Mouse (Mus musculus) embryo, embryonic 11 days (tissue): ENCODE data around the gene Agap1.

ENCODE experiments used
- DNase-seq: peaks from one replicate; pipeline ENCODE4 v3.0.0-alpha.2; 2015

Gene Agap1

DNA sequence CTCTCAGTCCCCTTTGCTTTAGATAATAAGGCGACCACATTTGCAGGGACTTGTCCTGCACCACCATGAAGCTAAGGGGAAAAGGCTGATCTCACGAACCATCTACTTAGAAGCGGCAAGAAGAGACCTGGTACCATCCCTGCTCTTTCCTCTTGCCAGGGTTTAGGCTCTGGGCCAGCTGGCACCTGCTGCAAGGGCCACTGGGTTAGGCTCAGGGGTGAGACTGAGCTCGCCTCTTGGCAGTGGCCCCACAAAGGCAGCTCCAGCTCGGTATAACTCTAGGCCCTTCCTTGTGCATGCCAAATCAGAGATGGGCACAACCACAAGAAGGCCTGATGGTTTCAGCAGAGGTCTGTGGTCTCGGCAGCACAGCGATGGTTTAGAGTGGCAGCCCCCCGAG, 167.3 kb downstream of the Agap1 start:
- no peak for DNase-seq

DNA sequence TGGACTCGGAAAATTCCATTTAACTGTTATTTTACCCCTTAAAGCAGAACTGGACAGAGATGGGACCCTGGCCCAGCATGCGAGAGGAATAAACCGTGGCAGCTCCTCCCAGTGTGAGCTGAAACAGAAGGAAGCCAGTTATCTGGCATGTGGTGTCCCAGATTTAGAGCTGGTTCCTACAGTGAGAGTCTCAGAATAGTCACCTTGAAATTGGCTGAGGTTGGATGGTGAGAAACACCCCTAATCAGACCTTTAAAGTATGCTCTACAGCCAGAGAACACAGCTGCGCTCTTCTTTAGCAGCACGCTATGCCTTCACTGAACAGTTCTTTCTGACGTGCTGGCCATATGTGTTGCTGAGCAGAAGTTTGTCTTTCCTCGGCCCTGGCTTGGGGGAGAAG, 168.2 kb downstream of the Agap1 start:
- no peak for DNase-seq

DNA sequence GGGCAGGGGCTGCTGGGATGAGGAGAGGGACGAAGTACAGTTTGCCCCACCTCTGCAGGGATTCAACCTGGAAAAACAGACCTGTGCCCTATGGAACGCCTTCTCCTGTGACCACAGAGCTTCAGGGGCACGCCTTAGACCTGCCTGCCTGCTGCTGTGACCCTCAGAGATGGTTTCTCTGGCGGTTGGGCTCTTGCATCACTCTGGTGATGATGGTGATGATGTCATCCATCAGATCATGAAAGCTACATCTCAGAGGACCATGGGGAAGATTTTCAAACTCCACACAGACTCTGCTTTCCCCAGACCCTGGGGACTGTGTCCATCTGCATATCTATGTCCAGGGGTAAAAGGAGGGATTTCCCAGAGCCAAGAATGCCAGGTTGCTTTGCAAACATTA, 170.7 kb downstream of the Agap1 start:
- no peak for DNase-seq

DNA sequence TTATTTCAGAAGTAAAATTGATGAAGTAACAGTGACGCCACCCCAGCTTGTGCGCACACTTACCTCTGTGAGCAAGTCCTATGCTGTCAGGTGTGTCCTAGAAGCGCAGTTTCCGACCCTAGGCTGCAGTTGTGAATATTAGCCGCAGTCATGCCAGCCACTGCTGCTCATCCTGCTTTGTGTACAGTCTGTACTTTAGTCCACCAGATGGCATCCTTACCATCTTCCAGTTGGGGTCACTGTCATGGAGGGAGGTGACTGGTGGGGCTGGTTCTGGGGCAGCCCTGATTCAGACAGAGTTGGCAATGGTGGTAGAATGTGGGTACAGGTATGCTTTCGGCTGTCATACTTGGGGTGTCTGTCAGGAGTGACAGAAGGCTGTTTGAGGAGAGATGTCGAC, 171.4 kb downstream of the Agap1 start:
- no peak for DNase-seq

DNA sequence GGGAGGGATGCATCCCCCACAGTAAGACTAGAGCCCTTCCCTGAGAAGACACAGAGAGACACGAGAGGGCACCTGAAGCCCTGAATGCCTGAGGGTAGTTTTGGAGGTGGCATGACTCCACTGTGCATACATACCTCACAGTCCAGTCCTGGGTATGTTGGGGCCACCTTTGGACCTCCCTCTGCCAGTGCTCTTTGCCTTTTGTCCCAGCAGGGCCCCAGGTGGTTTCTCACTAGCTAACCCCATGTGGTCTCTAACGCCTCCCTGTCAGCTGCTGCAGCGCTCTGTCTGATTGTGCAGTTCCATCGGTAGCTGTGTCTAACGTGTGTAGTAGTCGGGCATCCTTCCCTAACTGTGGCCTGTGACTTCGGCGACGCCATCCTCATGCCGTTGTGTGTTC, 172.3 kb downstream of the Agap1 start:
- DNase-seq, result no peak

DNA sequence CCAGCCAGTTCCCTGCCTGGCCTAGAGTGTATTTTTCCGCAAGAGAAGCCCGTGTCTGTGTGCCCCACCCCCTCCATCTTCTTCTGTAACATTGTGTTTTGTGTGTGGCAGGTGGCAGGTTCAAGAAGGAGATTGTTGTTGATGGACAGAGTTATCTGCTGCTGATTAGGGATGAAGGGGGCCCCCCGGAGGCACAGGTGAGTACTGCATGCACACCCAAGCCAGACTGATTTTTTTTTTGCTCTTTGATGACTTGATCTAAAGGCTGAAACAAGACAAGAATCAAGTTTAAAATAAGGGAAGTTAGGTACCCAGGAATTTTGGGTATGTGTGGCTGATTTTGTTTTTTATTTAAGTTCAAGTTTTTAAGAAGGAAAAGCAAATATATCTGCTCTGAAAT, 173.0 kb downstream of the Agap1 start:
- DNase-seq, result no peak

DNA sequence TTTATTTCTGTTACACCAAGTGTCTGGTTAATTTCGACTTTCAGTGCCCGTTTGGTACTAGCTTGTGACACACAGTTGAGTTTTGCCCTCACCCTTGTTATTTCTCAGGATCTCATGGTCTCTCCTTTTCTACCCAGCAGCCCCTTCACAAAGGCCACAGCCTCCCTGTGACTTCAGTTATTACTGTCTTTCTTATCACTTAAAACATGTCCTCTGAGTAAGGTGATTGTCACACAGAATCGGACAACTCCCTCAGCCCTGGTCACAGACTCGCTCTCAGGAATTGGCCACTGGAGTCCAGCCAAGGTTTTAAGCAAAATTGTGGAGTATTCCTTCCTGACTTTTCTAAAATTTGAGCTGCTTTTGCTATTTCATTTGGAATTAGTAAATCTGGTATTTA, 176.2 kb downstream of the Agap1 start:
- DNase-seq, result no peak

DNA sequence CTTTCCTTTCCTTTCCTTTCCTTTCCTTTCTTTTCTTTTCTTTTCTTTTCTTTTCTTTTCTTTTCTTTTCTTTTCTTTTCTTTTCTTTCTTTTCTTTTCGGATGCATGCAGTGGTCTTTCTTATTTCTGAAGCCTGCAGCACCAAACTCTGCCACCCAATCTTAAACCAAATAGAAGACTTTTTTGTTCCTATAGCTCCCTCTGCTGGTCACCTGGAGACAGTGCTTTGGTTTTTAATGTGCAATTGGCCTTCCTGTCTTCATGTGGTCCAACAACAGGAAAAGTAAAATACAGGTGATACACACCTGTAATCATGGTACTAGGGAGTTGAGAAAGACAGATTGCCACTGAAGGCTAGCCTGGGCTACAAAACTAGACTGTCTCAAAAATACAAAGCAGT, 177.1 kb downstream of the Agap1 start:
- peak; percentile 71 for DNase-seq

DNA sequence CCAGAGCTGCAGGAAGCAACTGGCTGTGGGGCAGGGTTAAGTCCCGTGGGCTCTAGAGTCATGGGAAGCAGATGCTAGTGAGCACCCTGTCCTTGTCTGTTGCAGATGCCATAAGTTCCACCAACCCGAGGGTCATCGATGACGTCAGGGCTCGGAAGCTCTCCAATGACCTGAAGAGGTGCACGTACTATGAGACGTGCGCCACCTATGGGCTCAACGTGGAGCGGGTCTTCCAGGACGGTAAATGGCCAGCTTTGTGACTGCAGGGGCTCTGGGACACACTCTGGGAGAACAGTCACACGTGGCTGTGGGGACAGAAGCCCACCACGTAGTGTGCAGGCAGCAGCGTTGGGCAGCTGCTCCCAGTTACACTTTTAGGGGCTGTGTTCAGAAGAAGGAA, 179.4 kb downstream of the Agap1 start:
- DNase-seq, result peak; percentile 27

DNA sequence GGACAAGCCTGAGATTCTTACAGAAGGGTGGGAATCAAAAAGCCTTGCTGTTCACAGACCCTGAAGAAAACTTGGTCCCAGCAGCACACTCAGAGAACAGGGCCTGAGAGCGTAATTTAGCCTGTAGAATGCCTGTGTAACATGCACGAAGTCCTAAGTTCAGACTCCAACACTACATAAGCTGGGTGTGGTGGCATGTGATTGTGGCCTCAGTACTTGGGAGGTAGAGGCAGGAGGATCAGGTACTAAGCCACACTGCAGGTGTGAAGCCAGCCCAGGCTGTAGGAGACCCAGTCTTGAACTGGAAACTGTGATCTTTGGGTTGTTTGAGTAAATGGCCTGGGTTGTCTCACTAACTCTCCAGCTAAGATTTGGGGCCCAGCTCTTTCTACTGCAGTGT, 180.5 kb downstream of the Agap1 start:
- no peak for DNase-seq

DNA sequence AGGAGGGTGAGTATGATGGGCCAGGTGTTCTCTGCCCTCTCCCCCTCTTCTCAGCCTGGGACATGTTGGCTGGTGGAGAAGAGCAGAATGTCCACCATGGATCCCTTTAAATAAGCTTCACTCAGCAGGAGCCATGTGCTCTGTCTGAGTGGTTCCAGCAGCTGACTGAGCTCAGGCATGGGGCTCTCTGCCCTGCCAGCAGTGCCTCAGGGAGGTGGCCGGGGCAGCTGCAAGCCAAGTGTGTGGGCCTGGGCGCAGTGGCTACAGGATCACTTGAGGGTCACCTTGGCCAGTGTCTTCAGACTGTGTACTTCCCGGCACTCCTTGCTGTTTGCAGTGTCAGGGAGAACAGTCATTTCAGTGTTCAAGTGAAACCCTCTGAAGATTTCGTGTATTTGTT, 183.1 kb downstream of the Agap1 start:
- DNase-seq, result no peak

DNA sequence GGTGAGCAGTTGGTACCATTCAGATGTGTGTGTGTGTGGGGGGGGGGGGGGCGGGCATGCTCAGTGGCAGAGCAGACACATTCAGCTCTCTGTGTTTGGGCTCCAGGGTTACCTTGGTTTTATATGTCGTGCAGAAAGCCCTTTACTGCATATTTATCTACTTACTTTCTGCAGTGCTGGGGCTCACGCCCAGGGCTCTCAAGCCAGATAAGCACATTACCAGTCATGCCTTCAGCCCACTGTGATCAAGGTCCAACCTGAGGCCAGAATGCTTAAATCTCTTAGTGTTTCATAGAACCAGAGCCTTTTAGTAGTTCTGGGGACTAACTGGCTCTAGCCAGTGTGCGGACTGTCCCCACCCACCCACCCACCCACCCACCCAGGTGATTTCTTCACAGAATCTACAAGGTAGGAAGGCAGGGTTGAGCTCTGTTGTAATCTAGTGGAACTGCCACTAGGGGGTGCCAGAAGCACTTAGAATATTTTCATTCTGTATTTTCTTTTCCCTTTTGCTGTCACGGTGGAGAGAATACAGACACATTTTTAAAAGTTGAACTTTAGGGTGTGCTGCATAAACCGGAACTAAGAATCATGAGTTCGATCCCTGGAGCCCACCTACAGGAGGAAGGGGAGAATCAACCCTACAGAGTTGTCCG, 189.0 kb downstream of the Agap1 start:
- peak; percentile 58 for DNase-seq

DNA sequence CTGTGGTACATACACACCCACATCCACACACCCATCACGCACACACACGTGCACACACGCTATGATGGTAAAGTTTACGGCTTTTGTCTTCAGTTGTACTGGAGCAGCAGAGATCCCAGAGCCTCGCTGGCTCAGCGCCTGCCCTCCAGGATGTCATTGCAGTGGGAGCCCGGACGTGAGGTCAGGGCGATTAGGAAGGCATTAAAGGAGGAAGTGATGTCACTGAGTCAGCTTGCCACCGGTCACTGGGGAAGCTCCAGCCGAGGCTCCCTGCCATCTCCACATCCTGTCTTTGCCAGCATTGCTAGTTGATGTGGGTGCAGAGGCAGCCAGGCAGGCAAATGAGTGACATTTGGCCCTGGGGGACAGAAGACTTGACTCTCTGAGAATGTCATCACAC, 189.5 kb downstream of the Agap1 start:
- no peak for DNase-seq

DNA sequence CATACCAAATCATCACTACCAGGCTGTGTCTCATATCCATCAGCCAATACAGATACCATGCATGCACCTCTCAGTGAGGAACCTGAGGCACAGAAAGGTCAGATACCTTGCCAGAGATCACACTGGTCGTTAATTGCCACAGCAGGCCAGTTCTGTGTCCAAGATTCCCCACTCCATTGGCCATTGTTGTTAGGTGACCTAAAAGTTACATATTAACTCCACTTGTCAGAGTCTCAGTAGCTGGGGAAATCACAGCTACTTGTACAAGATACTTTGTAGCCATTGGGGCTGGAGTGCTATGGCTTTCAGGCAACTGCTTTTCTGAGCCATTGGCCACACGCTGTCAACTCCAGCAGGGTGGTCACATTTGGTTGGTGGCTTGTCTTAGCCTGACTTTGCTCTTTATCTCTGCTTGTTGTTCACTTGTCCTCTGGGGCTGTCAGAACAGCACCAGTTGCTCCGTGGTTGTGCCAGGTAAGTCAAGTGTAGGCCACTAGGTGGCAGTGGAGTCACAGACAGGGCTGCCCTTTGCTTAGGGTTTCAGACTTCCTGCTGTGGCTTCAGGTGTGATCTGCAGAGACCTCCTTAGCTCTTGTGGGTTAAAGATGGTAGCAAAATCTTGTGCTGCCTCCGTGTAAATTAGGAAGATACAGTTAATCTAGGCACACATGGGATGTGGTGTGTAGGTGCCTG, 191.9 kb downstream of the Agap1 start:
- DNase-seq, result peak; percentile 80

DNA sequence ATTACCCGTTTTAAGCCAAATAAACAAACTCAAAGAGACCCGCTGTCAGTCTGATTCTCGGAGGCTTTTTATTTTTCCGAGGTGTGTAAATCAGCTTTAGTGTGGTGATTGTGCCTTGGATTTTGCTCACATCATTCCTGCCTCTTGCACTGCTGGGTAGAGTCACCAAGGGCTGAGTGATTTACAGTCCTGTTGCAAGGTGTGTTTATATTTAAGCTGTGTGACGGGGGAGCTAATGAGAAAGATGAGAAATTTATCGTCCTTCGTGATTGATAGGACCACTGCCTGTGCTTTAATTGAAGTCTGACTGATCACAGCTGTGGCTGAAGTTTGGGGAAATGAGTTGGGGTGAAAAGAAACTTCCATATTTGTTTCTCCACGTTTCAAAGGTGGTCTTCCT, 192.9 kb downstream of the Agap1 start:
- DNase-seq, result no peak

DNA sequence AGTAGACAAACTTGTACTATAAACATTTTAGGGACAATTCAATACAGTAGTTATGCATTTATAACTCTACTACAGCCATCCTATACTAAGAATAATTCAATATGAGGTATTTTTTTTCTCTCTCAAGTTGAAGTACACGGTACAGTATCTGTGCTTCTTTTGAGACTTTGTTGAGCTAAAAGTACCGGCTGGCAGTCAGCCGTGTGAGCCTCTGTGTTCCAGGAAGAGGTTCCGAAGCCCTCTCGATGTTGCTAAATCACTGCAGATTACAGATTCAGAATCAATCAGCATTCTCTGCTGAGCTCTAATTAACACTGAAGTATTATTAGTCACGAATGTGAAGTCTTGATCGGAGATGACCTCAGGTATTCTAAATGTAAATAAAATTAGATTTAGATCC, 196.0 kb downstream of the Agap1 start:
- DNase-seq, result no peak

DNA sequence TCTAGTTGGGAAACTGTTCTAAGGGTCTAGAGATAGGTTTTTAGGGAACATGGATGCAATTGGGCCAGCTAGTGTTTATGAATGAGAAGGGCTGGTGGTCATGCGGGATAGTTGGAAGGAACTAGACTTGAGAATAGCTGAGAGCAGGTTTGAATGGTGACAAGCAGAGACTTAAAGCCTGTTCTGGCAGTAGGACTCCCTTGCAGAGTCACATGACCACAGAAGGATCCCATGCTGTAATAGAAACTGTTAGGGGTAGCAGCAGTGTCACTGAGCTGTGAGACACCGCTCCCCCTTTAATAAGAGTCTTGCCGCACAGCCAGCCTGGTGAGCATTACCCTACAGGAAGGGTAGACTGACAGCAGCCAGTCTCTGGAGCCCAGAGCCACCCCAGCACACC, 201.6 kb downstream of the Agap1 start:
- no peak for DNase-seq

DNA sequence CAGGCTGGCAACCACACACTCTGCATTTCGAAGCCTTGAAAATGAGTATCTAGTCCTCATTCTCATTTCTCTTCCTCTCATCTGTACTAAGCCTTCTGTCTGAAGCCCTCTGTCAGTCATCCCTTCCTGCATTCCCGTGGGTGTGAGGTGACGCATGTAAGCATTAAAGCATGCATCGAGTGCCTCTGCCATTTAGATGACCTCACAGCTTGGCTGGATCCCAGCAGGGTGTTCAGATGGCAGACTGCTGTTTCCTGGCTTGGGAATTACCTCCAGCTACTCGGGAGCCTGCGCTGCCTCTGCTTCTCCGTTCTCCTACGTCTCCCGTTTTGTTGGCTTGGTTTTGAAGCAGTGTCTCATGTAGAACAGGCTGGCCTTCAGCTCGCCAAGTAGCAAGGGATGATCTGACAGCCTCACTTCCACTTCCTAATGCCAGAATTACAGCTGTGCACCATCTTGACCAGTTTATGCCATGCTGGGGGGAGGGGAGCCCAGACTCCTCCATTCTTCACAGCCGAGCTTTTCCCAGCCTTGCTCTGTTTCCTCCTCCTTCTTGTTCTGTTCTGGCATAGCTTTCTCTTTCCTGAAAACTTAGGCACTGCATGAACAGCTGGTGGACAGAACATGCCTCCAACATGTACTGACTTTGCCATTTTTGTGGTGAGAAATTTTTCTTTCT, 202.2 kb downstream of the Agap1 start:
- DNase-seq, result no peak

DNA sequence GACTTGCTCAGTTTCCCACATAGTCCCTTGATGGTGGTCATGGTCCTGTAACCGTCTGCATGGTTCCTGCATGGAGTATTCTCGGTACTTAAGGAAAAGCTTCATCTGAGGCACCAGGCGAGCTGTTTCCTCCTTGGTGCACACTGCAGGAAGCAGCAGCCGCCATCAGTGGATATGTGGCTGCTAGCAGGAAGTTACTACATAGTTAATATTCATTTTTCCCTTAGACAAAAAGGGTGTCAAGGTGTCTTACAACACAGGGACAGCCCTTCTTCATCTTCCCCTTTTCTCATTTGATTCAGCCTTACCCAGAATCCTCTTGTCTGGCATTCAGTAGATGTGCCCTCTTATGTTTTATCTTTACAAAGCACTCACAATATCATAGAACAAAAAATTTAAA, 206.2 kb downstream of the Agap1 start:
- DNase-seq, result no peak

DNA sequence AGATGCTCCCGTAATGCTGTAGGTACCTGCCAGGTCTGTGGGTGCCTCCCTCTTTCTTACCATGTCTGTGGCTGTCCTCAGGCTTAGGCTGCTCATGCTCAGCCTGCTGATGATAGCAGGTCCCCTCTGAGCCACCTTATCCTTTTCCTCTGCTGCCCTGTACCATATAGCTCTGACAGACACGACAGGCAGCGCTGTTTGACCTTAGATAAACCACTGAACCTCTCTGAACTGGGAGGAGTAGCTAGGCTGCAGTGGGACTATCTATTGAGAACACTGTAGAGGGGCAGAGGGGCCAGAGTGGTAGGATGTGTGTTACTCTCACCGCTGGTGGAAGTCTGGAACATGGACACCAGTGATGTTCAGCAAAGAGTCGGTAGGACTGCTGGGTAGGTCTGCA, 211.5 kb downstream of the Agap1 start:
- DNase-seq, result no peak

DNA sequence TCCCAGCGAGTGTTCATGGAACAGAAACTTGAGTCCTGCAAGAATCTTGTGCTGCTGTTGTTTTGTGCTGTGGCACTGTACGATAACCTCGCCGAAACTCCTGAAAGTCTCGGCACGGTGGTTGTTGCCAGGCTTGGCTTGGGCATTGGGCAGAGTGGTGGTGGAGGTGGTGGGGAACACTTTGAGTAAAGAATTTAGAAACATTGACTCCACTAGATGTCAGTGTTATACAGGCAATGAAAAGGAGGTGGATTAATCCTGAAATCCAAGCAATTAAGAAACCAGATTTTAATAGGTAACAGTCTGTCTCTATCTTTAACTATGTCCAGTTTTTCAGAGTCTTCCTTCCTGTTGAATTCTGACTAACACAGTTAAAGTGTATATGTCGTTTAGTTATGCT, 212.8 kb downstream of the Agap1 start:
- no peak for DNase-seq

DNA sequence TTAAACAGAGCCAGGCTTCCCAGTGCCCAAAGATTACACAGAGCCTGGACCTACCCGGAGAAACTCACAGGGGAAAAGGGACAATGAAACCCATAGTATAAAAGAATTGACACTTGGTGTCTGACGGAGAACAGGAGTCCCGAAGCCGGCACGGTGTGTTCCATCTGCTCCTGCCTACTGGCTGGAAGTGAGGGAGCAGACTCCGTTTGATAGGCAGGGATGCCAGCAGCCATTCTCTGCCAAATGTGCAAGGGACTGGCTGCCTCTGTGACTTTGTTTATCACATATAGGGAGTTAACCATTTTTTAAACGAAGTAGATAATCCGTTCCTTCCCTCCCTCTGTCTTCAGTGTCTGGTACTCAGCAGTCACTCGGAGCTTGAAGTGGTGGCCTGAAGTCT, 214.0 kb downstream of the Agap1 start:
- no peak for DNase-seq

DNA sequence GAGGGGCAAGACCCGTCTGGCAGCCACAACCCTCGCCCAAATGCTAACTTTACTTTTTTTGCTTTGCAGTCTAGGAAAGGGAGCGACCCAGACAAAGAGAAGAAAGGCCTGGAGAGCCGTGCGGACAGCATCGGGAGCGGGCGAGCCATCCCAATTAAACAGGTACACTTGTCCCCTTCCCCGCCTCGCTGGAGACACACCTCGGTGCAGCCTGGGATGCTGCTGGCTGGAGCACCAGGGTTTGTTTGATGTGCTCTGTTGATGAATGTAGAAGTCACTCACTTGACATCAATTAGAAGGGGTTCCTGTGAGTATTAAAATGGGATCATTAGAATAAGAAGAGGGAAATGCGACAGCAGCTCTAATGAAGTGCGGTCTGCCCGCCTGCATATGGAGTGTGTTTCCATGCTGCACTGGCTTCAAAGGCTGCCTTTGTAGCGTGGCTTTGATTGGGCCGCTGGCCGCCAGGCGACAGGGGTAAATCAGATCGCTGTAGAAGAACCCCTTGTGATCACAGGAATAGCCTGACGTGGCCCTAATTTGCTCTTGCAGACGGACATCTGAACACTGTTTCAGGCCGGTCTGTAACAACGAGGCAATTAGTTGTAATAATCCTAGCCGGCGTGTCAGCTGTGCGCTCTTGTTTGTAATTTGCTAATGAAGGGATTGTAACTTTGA, 216.6 kb downstream of the Agap1 start:
- peak; percentile 56 for DNase-seq

DNA sequence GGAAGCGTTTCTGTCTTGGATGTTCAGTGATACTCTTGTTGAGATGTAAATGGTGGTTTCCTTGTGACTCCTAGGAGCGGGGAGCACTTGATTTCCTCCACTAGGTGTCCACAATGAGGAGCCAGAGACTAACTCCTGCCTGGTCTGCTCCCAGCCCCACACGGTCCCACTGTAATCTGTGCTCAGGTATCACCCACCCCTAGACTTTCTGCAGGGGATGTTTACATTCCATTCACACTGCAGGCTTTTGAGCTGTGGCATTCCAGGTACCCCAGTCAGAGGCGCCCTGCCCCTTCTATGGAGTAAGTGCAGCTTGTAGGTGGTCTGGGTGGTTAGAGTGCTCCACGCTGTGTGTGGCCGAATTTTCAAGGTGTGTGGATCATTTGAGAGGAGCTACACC, 218.5 kb downstream of the Agap1 start:
- DNase-seq, result no peak
